Mouse (Mus musculus) G1E (cell line): ENCODE results near the gene Onecut3.

Experiments
- CTCF ChIP-seq: IDR thresholded peaks from 2 replicates; pipeline ENCODE4 v1.5.1; 2012; ENCODE audit warnings: low read depth, low read length, inconsistent platforms, mixed read lengths
- GATA1 ChIP-seq: IDR thresholded peaks from 2 replicates; pipeline ENCODE4 v1.6.1; 2012; ENCODE audit warnings: borderline replicate concordance, low read length, inconsistent platforms, mixed read lengths
- POLR2AphosphoS5 ChIP-seq: IDR thresholded peaks from 2 replicates; pipeline ENCODE4 v1.6.1; 2012; ENCODE audit warnings: low read depth, low read length, inconsistent platforms; ENCODE audit not compliant: insufficient replicate concordance
- TAL1 ChIP-seq: conservative IDR thresholded peaks from 2 replicates; pipeline ENCODE4 v1.6.1; 2012; ENCODE audit warnings: low read depth, low read length, inconsistent platforms, mixed read lengths

- no peak for TF ChIP-seq CTCF
- TF ChIP-seq TAL1 = no peak
- no peak for TF ChIP-seq GATA1
- TF ChIP-seq POLR2AphosphoS5 = no peak
Measured at GRCm38 (mm10) chr10:80503599-80504220, 9.1 kb downstream of the Onecut3 start.
